Mouse (Mus musculus) lung, postnatal 0 days (tissue): ENCODE data around the gene Noxo1.

Source experiments
- CTCF ChIP-seq: IDR thresholded peaks from 2 replicates; pipeline ENCODE4 v1.5.1; 2016; ENCODE audit warnings: antibody characterized with exemption, mild to moderate bottlenecking
- EP300 ChIP-seq: IDR thresholded peaks from 2 replicates; pipeline ENCODE4 v1.6.1; 2016; ENCODE audit warnings: antibody characterized with exemption, mild to moderate bottlenecking, control low read depth

DNA sequence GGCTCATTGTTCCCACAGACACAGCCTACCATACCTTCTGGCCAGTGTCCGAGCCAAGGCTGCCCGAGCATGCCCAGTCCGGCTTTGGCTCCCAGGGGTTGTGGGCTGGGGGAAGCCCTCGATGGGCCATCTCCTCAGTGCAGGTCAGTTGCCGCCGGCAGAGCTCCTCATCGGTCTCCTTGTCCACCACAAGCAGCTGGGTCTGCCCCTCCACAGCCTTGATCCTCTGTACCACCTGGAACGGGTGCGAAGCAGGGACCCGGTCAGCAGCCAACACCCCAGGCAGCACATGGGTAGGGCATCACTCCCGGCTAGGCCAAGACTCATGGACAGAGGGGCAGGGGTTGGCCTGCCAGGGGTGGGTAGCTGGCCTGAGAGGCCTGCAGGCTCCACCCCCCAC lies 48.5 kb upstream of the Noxo1 start:
- no peak for TF ChIP-seq CTCF
- TF ChIP-seq EP300, result no peak
